Mouse (Mus musculus) thymus, adult 2 months (tissue): ENCODE data around the gene 1700017B05Rik.

Experiments
- CTCF ChIP-seq: fragments of 200-500 bp; IDR thresholded peaks from 2 replicates; pipeline ENCODE4 v1.5.1; 2012; ENCODE audit warnings: mild to moderate bottlenecking, control low read depth, low read length, moderate library complexity, borderline replicate concordance; ENCODE audit not compliant: control insufficient read depth, poor library complexity, insufficient read depth; ENCODE audit errors: extremely low read depth
- POLR2A ChIP-seq: fragments of 200-500 bp; IDR thresholded peaks from 2 replicates; pipeline ENCODE4 v1.6.1; 2012; ENCODE audit warnings: mild to moderate bottlenecking, low read length, control low read depth, moderate library complexity; ENCODE audit not compliant: control insufficient read depth, poor library complexity, insufficient read depth; ENCODE audit errors: extremely low read depth

DNA sequence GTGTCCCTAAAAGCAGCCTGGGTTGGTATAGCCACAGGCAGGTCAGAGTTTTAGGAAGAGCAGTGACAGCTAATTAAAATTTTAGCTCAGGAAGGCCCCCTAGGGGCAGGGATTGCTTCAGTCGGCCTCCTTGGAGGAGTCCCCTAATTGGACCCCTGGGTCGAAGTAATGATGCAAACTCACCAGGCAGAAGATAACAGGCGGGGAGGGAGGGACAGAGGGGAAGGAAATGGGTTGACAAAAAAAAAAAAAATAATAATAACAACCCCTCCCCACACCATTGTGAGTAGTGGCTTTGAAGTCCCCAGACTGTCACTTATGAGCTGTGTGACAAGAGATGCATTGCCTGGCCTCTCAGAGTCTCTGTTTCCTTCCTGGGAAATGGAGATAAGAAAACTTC, 6.2 kb upstream of the 1700017B05Rik start:
- TF ChIP-seq POLR2A (no peak), CTCF (no peak)
